Mouse (Mus musculus): ENCODE measurements around the gene Cyp46a1. TPM values are rescaled to one million over a fixed set of nuclear protein-coding genes. Genes with fewer than 3 reads are reported as not detected.
A peak's percentile ranks its signal among the peaks of the same experiment; 100 is the strongest.

Cyp46a1 gene
- polyA plus RNA-seq, 1 experiment from 2014 or later, result 16.6 TPM

- DNase-seq (ENCODE audit: low read depth, low spot score), result no peak
- POLR2A ChIA-PET, result no interaction called here
- no peak for TF ChIP-seq CTCF (IDR thresholded peaks at IDR 0.05)
- in situ Hi-C loops (cut with MboI; ENCODE audit: low pct_unique_long_range_greater_than_20kb), result no loop called here
- CTCF ChIA-PET, result no interaction called here
- no peaks in the 10 kb centered on the region for H3K27me3 ChIP-seq
- no peak for ATAC-seq
Measured at GRCm38 (mm10) chr12:108326401-108326800, 7.8 kb upstream of the Cyp46a1 start.

GRCm38 (mm10) chr12:108327889-108328491 is 6.2 kb upstream of the Cyp46a1 start:
- ATAC-seq (no peak), DNase-seq (ENCODE audit: low read depth, low spot score) (no peak)
- H3K27me3 ChIP-seq, result no peaks in the 10 kb centered on the region
- in situ Hi-C loops (cut with MboI; ENCODE audit: low pct_unique_long_range_greater_than_20kb), result no loop called here
- CTCF ChIA-PET, result no interaction called here
- POLR2A ChIA-PET, result no interaction called here
- no peak for TF ChIP-seq CTCF (IDR thresholded peaks at IDR 0.05)

- ChIA-PET POLR2A (no interaction called here), CTCF (interaction anchor here (0.8 to 1.7 kb wide), 3 partner anchors 16 to 23 kb away, joined by 3 to 4 read pairs (median 4); no protein-coding TSS in a partner anchor)
- no peaks in the 10 kb centered on the region for H3K27me3 ChIP-seq
- in situ Hi-C loops (cut with MboI; ENCODE audit: low pct_unique_long_range_greater_than_20kb), result no loop called here
- no peak for TF ChIP-seq CTCF (IDR thresholded peaks at IDR 0.05)
- ATAC-seq (peak; percentile 32), DNase-seq (ENCODE audit: low read depth, low spot score) (peak; percentile 25)
Measured at GRCm38 (mm10) chr12:108333056-108333455, 1.1 kb upstream of the Cyp46a1 start.

DNA sequence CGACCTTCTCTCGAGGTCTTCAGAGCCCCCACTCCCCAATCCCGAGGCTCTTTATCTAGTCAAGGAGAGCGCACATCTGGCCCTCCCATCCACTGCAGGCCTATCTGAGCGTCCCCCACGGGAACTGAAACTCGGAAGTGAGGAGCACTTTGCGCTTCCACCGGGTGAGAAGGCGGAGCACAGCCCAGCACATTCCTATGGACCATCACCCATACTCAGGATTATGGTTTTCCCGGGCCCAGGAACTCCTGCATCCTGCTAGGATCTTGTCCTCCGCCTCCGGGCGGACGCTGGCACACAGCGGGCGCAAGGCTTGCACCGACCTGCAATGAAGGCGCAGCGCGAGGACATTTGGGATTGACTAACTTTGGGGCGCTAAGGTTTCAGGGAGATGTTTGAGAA is 699 bp upstream of the Cyp46a1 start:
- in situ Hi-C loops (cut with MboI; ENCODE audit: low pct_unique_long_range_greater_than_20kb), result no loop called here
- no peak for ATAC-seq
- ChIA-PET POLR2A (no interaction called here), CTCF (interaction anchor here (0.8 to 1.7 kb wide), 2 partner anchors 16 to 19 kb away, joined by 4 read pairs; no protein-coding TSS in a partner anchor)
- DNase-seq (ENCODE audit: low read depth, low spot score), result no peak
- H3K27me3 ChIP-seq, result no peaks in the 10 kb centered on the region
- no peak for TF ChIP-seq CTCF (IDR thresholded peaks at IDR 0.05)

DNA sequence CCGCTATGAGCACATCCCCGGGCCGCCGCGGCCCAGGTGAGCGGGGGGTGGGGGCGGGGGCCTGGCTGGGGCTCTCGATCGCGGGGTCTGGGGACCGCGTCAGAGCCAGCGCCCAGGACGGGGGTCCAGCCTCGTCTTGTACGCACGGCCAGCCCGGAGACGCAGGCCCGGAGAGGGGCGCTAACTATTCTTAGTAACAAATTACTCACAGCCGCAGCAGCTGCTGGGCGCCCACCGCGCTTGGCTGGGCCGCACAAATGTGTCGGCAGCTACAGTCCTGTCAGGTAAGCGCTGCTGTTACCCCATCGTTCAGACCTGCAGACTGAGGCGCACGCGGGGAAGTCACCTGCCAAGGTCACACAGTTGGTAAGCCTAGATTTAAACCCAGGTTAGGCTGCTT is 348 bp downstream of the Cyp46a1 start:
- ATAC-seq (no peak), DNase-seq (ENCODE audit: low read depth, low spot score) (no peak)
- no peak for TF ChIP-seq CTCF (IDR thresholded peaks at IDR 0.05)
- ChIA-PET POLR2A (no interaction called here), CTCF (interaction anchor here (1.1 to 1.5 kb wide), 2 partner anchors 24 to 29 kb away, joined by 3 read pairs; no protein-coding TSS in a partner anchor)
- in situ Hi-C loops (cut with MboI; ENCODE audit: low pct_unique_long_range_greater_than_20kb), result no loop called here
- no peaks in the 10 kb centered on the region for H3K27me3 ChIP-seq

DNA sequence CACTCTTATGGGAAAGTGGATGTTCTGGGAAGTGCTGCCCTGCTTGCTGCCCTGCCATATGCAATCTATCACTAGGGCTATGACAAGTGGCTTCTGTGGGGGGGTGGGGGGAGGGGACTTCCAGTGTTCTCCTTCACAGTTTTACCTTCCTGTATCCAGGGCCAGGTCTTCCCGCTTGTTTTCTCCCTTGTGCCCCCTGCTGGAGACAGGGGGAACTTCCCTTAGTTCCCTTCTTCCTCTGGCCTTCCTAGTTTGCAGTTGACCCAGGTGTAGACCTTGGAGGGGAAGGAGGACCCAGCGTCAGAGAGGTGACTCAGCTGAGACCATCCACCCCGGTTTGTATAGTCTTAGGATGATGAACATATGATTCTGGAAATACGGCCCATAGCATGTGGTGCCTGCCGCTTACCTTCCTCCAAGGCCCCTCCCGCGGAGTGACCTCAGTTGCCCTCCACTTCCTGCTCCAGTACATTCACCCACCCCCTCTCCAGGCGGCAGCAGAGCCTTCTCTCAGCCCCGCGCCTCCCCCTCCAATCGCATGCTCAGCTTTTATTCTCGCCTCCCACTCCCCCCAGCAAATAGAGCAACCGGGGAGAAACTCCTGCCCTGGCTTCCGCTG is 4.5 kb downstream of the Cyp46a1 start:
- ATAC-seq, result no peak
- no peaks in the 10 kb centered on the region for H3K27me3 ChIP-seq
- CTCF ChIA-PET, result no interaction called here
- DNase-seq (ENCODE audit: low read depth, low spot score), result no peak
- TF ChIP-seq CTCF (IDR thresholded peaks at IDR 0.05), result no peak
- in situ Hi-C loops (cut with MboI; ENCODE audit: low pct_unique_long_range_greater_than_20kb), result no loop called here
- POLR2A ChIA-PET, result no interaction called here

DNA sequence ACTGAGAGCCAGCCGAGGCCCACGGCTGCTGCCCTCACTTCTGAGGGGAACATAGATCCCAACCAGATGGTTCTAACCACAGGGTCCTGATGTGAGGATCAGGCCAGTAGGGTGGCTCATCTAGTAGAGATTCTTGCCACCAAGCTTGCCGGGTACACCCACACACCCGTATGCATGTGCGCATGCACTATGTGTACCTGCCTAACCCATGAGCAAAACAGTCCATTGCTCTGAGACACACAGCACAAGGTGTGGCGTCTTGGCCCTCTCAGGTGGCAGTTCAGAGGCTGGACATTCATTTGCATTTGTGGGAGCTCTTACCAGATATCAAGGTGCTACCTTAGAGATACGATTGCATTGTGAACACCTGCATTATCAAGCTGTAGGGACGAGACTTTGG is 14.0 kb downstream of the Cyp46a1 start:
- TF ChIP-seq CTCF (IDR thresholded peaks at IDR 0.05), result no peak
- ATAC-seq (no peak), DNase-seq (ENCODE audit: low read depth, low spot score) (no peak)
- CTCF ChIA-PET, result no interaction called here
- in situ Hi-C loops (cut with MboI; ENCODE audit: low pct_unique_long_range_greater_than_20kb), result no loop called here
- POLR2A ChIA-PET, result no interaction called here
- H3K27me3 ChIP-seq, result no peaks in the 10 kb centered on the region

DNA sequence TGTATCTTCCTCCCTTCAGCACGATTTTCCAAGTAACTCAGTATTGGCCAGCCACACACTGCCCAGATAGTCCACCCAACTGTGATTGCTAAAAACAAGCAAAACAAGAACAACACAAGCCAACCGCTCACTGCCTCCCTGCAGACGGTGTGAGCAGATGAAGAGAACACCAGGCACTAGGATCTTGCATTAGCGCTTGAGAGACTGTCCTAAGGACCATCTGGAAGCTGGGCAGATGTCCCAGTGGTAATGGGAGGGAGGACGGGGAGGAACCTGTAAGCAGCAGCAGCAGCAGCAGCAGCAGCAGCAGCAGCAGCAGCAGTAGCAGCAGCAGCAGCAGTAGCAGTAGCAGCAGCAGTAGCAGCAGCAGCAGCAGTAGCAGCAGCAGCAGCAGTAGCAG is 14.8 kb downstream of the Cyp46a1 start:
- ChIA-PET CTCF (no interaction called here), POLR2A (no interaction called here)
- no peak for TF ChIP-seq CTCF (IDR thresholded peaks at IDR 0.05)
- H3K27me3 ChIP-seq, result no peaks in the 10 kb centered on the region
- DNase-seq (ENCODE audit: low read depth, low spot score) (no peak), ATAC-seq (no peak)
- in situ Hi-C loops (cut with MboI; ENCODE audit: low pct_unique_long_range_greater_than_20kb), result no loop called here

- no peaks in the 10 kb centered on the region for H3K27me3 ChIP-seq
- in situ Hi-C loops (cut with MboI; ENCODE audit: low pct_unique_long_range_greater_than_20kb), result no loop called here
- CTCF ChIA-PET, result no interaction called here
- no peak for TF ChIP-seq CTCF (IDR thresholded peaks at IDR 0.05)
- no peak for ATAC-seq
- POLR2A ChIA-PET, result no interaction called here
- DNase-seq (ENCODE audit: low read depth, low spot score), result no peak
Measured at GRCm38 (mm10) chr12:108350931-108351330, 16.8 kb downstream of the Cyp46a1 start.

- no peak for DNase-seq (ENCODE audit: low read depth, low spot score)
- TF ChIP-seq CTCF (IDR thresholded peaks at IDR 0.05), result no peak
- ATAC-seq, result no peak
- H3K27me3 ChIP-seq, result no peaks in the 10 kb centered on the region
- ChIA-PET CTCF (no interaction called here), POLR2A (no interaction called here)
- in situ Hi-C loops (cut with MboI; ENCODE audit: low pct_unique_long_range_greater_than_20kb), result no loop called here
Measured at GRCm38 (mm10) chr12:108352371-108353136, 18.4 kb downstream of the Cyp46a1 start.

- in situ Hi-C loops (cut with MboI; ENCODE audit: low pct_unique_long_range_greater_than_20kb), result no loop called here
- ATAC-seq (no peak), DNase-seq (ENCODE audit: low read depth, low spot score) (no peak)
- TF ChIP-seq CTCF (IDR thresholded peaks at IDR 0.05), result no peak
- ChIA-PET CTCF (interaction anchor here (0.8 kb wide), 1 partner anchor 68 kb away, joined by 3 read pairs; no protein-coding TSS in a partner anchor), POLR2A (no interaction called here)
- H3K27me3 ChIP-seq, result no peaks in the 10 kb centered on the region
Measured at GRCm38 (mm10) chr12:108354284-108354683, 20.1 kb downstream of the Cyp46a1 start.
